ENCODE assay signal across 8 mouse cellular contexts in the genomic region with DNA sequence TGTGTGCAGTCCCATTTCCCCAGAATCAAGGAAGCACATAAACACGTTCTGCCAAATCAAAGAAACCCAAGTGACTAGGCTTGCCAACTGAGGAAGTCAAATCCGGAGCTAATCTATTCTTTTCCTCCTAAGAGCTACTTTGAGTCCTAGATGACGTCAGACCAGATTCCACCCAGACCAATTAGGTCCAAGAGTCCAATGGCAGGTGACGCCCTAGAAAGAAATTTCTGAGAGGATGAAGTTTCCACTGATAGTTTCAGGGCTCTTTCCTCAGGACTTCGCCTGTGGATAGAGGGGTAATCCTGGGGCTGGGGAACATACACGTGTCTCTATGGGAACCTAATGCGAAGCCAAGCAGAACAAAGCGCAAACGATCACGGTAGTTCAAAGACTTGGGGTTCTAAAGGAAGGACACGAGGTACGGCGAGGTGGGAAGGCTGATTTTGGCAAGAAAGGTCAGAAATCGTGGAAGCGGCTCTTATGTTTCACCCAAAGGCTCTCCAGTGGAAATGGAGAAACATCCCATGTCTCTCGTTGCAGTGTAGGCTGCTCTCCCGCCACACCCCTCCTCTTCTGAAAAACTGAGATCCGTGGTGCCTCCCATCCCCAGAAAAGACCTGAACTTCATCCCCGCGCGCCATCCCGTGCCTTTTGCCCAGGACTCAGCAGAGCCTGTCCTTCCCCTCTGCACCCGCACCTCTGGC. TPM values are rescaled to one million over a fixed set of nuclear protein-coding genes. Genes with fewer than 3 reads are reported as not detected.
DNase-seq lines count a peak whose midpoint lies in the region; ATAC-seq and TF ChIP-seq lines count a peak whose summit lies in the region.

No protein-coding gene starts in this region.

- DNase-seq in cerebellum, adult 2 months, result peak in 1 of 2 experiments; percentile 34
- no peak for DNase-seq in cerebellum, adult 11 months
- DNase-seq in R1 (ENCODE audit: low read depth, low spot score), result peak; percentile 87
- peak; percentile 46 for DNase-seq in hindlimb bud, embryonic 11.5 days (ENCODE audit: extremely low spot score, low read depth, low spot score)
- DNase-seq in liver, embryonic 14.5 days (ENCODE audit: low read depth in 3 of 3, low spot score in 3 of 3), result peak in 1 of 3 experiments; percentile 52
- peak; percentile 61 for DNase-seq in retina, embryonic 14.5 days (ENCODE audit: low spot score)
- no peak for DNase-seq in thymus, adult 18-20 months

- peak overlapping the region; percentile 71 for H3K4me2 ChIP-seq in forebrain, embryonic 15.5 days (replicated peaks)
- H3K4me2 ChIP-seq in liver, embryonic 14.5 days (ENCODE audit: low read depth), result peak overlapping the region; percentile 97

- no peaks in the 10 kb centered on the region for H3K9me3 ChIP-seq in forebrain, embryonic 15.5 days
- H3K9me3 ChIP-seq in liver, embryonic 14.5 days (ENCODE audit: control insufficient read depth, low read length), result no peaks in the 10 kb centered on the region

- ATAC-seq in forebrain, embryonic 15.5 days (replicated peaks), result peak; percentile 27; the same call in 1 of the 2 replicates
- ATAC-seq in liver, embryonic 14.5 days (ENCODE audit: insufficient read depth), result no peak

- no peak for TF ChIP-seq EP300 in liver, embryonic 14.5 days (IDR thresholded peaks at IDR 0.05; ENCODE audit: low read depth)

- no peak for TF ChIP-seq POLR2A in cerebellum, adult 2 months (IDR thresholded peaks at IDR 0.05; ENCODE audit: borderline replicate concordance, insufficient read depth, low read length)

- H3K27ac ChIP-seq in cerebellum, adult 2 months (ENCODE audit: insufficient read depth, low read length), result peak overlapping the region; percentile 19
- H3K27ac ChIP-seq in forebrain, embryonic 15.5 days (replicated peaks), result peak overlapping the region; percentile 92
- H3K27ac ChIP-seq in liver, embryonic 14.5 days, result peak overlapping the region; percentile 69

- peaks cover 10% of the 10 kb centered on the region for H3K4me1 ChIP-seq in cerebellum, adult 2 months (ENCODE audit: control insufficient read depth, insufficient read depth, low read length)
- peaks cover 27% of the 10 kb centered on the region for H3K4me1 ChIP-seq in forebrain, embryonic 15.5 days
- peaks cover 13 to 18% of the 10 kb centered on the region in 2 experiments for H3K4me1 ChIP-seq in liver, embryonic 14.5 days (replicated peaks; ENCODE audit: control insufficient read depth in 2 of 2, insufficient read depth in 2 of 2, low read length in 1 of 2)

- peak overlapping the region; percentile 76 for H3K9ac ChIP-seq in forebrain, embryonic 15.5 days (replicated peaks)
- peak overlapping the region; percentile 68 for H3K9ac ChIP-seq in liver, embryonic 14.5 days (replicated peaks)

- H3K36me3 ChIP-seq in forebrain, embryonic 15.5 days, result peaks cover 21% of the 10 kb centered on the region
- peaks cover 18% of the 10 kb centered on the region for H3K36me3 ChIP-seq in liver, embryonic 14.5 days (replicated peaks; ENCODE audit: control insufficient read depth, insufficient read depth, low read depth)

- under 1% methylated on average over 23 of the region's 23 CpGs for WGBS in cerebellum, adult 2 months
- WGBS in forebrain, embryonic 15.5 days, result 0% methylated on average over 23 of the region's 23 CpGs
- WGBS in liver, embryonic 14.5 days (ENCODE audit: insufficient replicate concordance), result 2% methylated on average over 23 of the region's 23 CpGs

- H3K4me3 ChIP-seq in cerebellum, adult 2 months (replicated peaks; ENCODE audit: insufficient read depth, low read depth, low read length), result peak overlapping the region; percentile 81
- peak overlapping the region; percentile 55 for H3K4me3 ChIP-seq in forebrain, embryonic 15.5 days
- H3K4me3 ChIP-seq in liver, embryonic 14.5 days (ENCODE audit: insufficient read depth in 1 of 2, low read depth in 2 of 2, low read length in 2 of 2), result peak overlapping the region; percentile 60 to 78

- TF ChIP-seq CTCF in cerebellum, adult 2 months (IDR thresholded peaks at IDR 0.05; ENCODE audit: borderline replicate concordance, insufficient read depth, low read depth, low read length), result no peak
- no peak for TF ChIP-seq CTCF in liver, embryonic 14.5 days (IDR thresholded peaks at IDR 0.05; ENCODE audit: low read depth)

- H3K27me3 ChIP-seq in cerebellum, adult 2 months (ENCODE audit: control insufficient read depth, insufficient read depth, low read length), result no peaks in the 10 kb centered on the region
- no peaks in the 10 kb centered on the region for H3K27me3 ChIP-seq in forebrain, embryonic 15.5 days
- H3K27me3 ChIP-seq in liver, embryonic 14.5 days (ENCODE audit: control insufficient read depth, insufficient read depth, low read length), result no peaks in the 10 kb centered on the region

RNA-seq across cellular contexts. Expression of a gene that starts 0.6 kb away (rescaled TPM):
- 36.7 and 38.0 TPM in 2 replicates for polyA plus RNA-seq in cerebellum, adult 2 months (2012; rRNA removed)
- polyA plus RNA-seq in forebrain, embryonic 15.5 days (2015; fragmentation: Nextera tagmentation; extraction: Ambion mirVana), result 66.8 and 67.1 TPM in 2 replicates
- 6.3 and 6.7 TPM in 2 replicates for polyA plus RNA-seq in liver, embryonic 14.5 days (2012; rRNA removed)
- 12.6 and 13.2 TPM in 2 replicates for polyA plus RNA-seq in liver, embryonic 14.5 days (2014; fragmentation: Nextera tagmentation; extraction: Ambion mirVana)

RNA-seq across cellular contexts. Expression of a gene that starts 0.6 kb away (rescaled TPM):
- polyA plus RNA-seq in cerebellum, adult 2 months (2012; rRNA removed), result 83.7 and 91.8 TPM in 2 replicates
- 112 and 113 TPM in 2 replicates for polyA plus RNA-seq in forebrain, embryonic 15.5 days (2015; fragmentation: Nextera tagmentation; extraction: Ambion mirVana)
- 29.2 and 41.7 TPM in 2 replicates for polyA plus RNA-seq in liver, embryonic 14.5 days (2012; rRNA removed)
- 73.9 and 77.8 TPM in 2 replicates for polyA plus RNA-seq in liver, embryonic 14.5 days (2014; fragmentation: Nextera tagmentation; extraction: Ambion mirVana)

RNA-seq across cellular contexts. Expression of a gene that starts 15.0 kb away (rescaled TPM):
- 15.6 and 15.9 TPM in 2 replicates for polyA plus RNA-seq in cerebellum, adult 2 months (2012; rRNA removed)
- polyA plus RNA-seq in forebrain, embryonic 15.5 days (2015; fragmentation: Nextera tagmentation; extraction: Ambion mirVana), result 30.4 and 35.2 TPM in 2 replicates
- 34.2 and 42.3 TPM in 2 replicates for polyA plus RNA-seq in liver, embryonic 14.5 days (2012; rRNA removed)
- polyA plus RNA-seq in liver, embryonic 14.5 days (2014; fragmentation: Nextera tagmentation; extraction: Ambion mirVana), result 99.5 and 116 TPM in 2 replicates

RNA-seq across cellular contexts. Expression of a gene that starts 23.5 kb away (rescaled TPM):
- 133 TPM in 2 replicates for polyA plus RNA-seq in cerebellum, adult 2 months (2012; rRNA removed)
- 205 and 217 TPM in 2 replicates for polyA plus RNA-seq in forebrain, embryonic 15.5 days (2015; fragmentation: Nextera tagmentation; extraction: Ambion mirVana)
- 24.1 and 28.2 TPM in 2 replicates for polyA plus RNA-seq in liver, embryonic 14.5 days (2012; rRNA removed)
- polyA plus RNA-seq in liver, embryonic 14.5 days (2014; fragmentation: Nextera tagmentation; extraction: Ambion mirVana), result 55.6 and 57.2 TPM in 2 replicates

RNA-seq across cellular contexts. Expression of a gene that starts 23.6 kb away (rescaled TPM):
- 67.9 and 69.5 TPM in 2 replicates for polyA plus RNA-seq in cerebellum, adult 2 months (2012; rRNA removed)
- 86.1 and 86.7 TPM in 2 replicates for polyA plus RNA-seq in forebrain, embryonic 15.5 days (2015; fragmentation: Nextera tagmentation; extraction: Ambion mirVana)
- polyA plus RNA-seq in liver, embryonic 14.5 days (2012; rRNA removed), result 10.6 and 14.5 TPM in 2 replicates
- 20.6 and 22.1 TPM in 2 replicates for polyA plus RNA-seq in liver, embryonic 14.5 days (2014; fragmentation: Nextera tagmentation; extraction: Ambion mirVana)

Comparison
In these comparisons a context has a peak if more than half of its experiments do, and no peak if none do; other contexts are left out.
1. DNase-seq: peak in R1 (single experiment), hindlimb bud, embryonic 11.5 days (single experiment) and retina, embryonic 14.5 days (single experiment); none in cerebellum, adult 11 months (single experiment) and thymus, adult 18-20 months (0 of 2).
2. H3K27ac ChIP-seq: peak in every context shown above with its lines; median percentile 92 in forebrain, embryonic 15.5 days; 69 in liver, embryonic 14.5 days; 19 in cerebellum, adult 2 months.
3. Peak in every context shown above with its lines, with median percentiles within 50 percentile points of each other: H3K4me3 ChIP-seq.